Mouse (Mus musculus) neural tube, embryonic 14.5 days (tissue): ENCODE results near the gene Cxcr5. TPM values are rescaled to one million over a fixed set of nuclear protein-coding genes. Genes with fewer than 3 reads are reported as not detected.

Source experiments
- ATAC-seq: fragments of 200-750 bp; cut with Nextera tagmentation; 2 replicates; pipeline ENCODE4 v1.8.0; 2017; ENCODE audit warnings: low read depth, mild to moderate bottlenecking, moderate TSS enrichment, moderate library complexity
- H3K27ac ChIP-seq: fragments of 300-500 bp; sonication (generic); 2 replicates; pipeline ENCODE4 v1.5.1; 2014; ENCODE audit warnings: low read depth, mild to moderate bottlenecking, control low read depth, low read length, moderate library complexity, mixed read lengths
- H3K27me3 ChIP-seq: fragments of 300-500 bp; sonication (generic); 2 replicates; pipeline ENCODE4 v1.6.1; 2014; ENCODE audit warnings: low read length; ENCODE audit not compliant: control insufficient read depth, insufficient read depth
- H3K36me3 ChIP-seq: fragments of 300-500 bp; sonication (generic); 2 replicates; pipeline ENCODE4 v1.6.1; 2014; ENCODE audit warnings: low read length, mixed read lengths; ENCODE audit not compliant: control insufficient read depth, insufficient read depth
- H3K4me1 ChIP-seq: fragments of 300-500 bp; sonication (generic); 2 replicates; pipeline ENCODE4 v1.6.1; 2014; ENCODE audit warnings: low read length; ENCODE audit not compliant: control insufficient read depth, insufficient read depth
- H3K4me2 ChIP-seq: fragments of 300-500 bp; sonication (generic); 2 replicates; pipeline ENCODE4 v1.6.1; 2014; ENCODE audit warnings: mild to moderate bottlenecking, low read depth, low read length, control low read depth
- H3K4me3 ChIP-seq: fragments of 300-500 bp; sonication (generic); 2 replicates; pipeline ENCODE4 v1.5.1; 2014; ENCODE audit warnings: low read depth, low read length, control low read depth, mixed read lengths
- H3K9ac ChIP-seq: fragments of 300-500 bp; sonication (generic); replicated peaks from 2 replicates; pipeline ENCODE4 v1.6.1; 2014; ENCODE audit warnings: low read depth, mild to moderate bottlenecking, control low read depth, low read length, mixed read lengths
- H3K9me3 ChIP-seq: fragments of 300-500 bp; sonication (generic); 2 replicates; pipeline ENCODE4 v1.6.1; 2016; ENCODE audit warnings: low read length; ENCODE audit not compliant: control insufficient read depth
- WGBS: fragments of 180-500 bp; shearing (Covaris S2); extraction: QIAGEN DNeasy Blood & Tissue Kit; methylation state at CpG from one replicate; pipeline ENCODE4 v1.1.7; 2014; 5-methylcytosine and 5-hydroxymethylcytosine counted together
- polyA plus RNA-seq: library from polyadenylated mRNA; unstranded; fragments of >200 nt; fragmentation: Nextera tagmentation; extraction: Ambion mirVana; gene quantifications from 2 replicates; pipeline ENCODE4 v1.2.1, GENCODE M21; 2014

The Cxcr5 gene
- polyA plus RNA-seq, 1 experiment from 2014 or later = not detected

DNA sequence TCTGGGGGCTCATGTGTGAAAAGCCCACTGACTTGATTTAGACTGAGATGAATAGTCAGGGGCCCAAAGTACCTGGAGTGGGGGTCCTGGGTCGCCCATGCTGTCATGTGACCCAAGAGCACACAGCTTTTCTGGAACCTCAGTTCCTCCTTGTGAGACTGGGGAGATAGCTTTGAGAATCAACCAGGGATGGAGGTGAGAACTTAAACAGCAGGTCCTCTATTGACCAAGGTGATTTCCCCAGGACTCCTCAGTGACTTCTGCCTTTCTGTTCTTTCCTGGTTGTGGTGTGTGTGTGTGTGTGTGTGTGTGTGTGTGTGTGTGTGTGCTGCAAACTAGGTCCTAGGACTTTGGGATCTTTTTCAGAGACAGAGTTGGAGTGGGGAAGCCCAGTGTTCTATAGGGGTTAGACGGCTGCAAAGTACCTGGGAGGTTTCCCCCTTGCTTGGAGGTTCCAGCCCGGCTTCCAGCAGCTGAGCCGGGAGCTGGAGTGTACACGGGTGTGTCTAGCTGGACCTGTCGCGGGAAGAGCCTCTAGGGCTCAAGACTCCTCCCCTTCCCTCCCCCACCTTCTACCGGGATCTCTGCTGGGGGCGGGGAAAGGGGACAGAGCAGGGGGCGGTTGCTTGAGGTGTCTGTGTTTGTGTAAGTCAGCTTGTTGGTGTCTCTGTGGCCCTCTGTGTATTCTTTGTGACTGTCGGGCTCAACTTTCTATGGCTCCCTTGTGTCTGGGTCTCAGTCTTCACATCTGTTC is 63.9 kb downstream of the Cxcr5 start:
- no peaks in the 10 kb centered on the region for H3K36me3 ChIP-seq
- H3K9me3 ChIP-seq = no peaks in the 10 kb centered on the region
- H3K4me1 ChIP-seq = peaks cover 76% of the 10 kb centered on the region
- peak overlapping the region; percentile 80 for H3K4me2 ChIP-seq
- peak overlapping the region; percentile 77 for H3K27ac ChIP-seq
- WGBS = 2% methylated on average over 10 of the region's 11 CpGs
- peak overlapping the region; percentile 35 for H3K4me3 ChIP-seq
- no peak for ATAC-seq
- H3K9ac ChIP-seq = peak overlapping the region; percentile 56
- no peaks in the 10 kb centered on the region for H3K27me3 ChIP-seq

DNA sequence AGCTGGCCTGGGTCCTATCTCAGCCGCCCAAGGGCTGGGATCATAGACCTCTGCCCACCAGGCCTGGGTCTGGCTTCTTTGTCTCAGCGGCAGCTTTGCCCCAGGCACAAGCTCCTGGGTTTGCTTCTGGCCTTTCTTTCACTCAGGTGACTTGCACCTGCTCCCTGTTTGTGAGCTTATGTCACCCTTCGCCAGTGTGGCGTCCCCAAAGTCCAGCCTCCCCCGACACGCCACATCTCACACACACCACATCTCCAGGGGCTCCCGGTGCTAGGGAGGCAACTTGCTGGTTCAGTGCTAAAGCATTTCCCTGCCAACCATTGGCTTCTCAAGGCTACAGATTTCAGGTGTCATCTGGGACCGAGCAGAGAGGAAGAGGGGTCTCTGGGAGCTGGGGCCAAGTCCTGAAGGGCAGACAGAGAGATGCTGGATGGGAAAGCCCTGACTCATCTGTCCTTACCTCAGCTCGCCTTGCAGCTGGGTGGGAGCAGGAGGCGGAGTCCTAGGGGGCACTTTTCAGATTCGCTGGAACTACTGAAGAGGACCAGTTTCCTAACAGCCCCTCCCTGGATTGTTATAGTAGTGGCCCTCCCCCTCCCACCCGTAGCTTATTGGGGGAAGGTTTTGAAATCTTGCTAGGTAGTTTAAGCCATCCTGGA is 64.7 kb downstream of the Cxcr5 start:
- H3K4me1 ChIP-seq = peaks cover 76% of the 10 kb centered on the region
- 51% methylated on average over 12 of the region's 12 CpGs for WGBS
- H3K4me3 ChIP-seq = no peak overlapping the region
- no peak overlapping the region for H3K27ac ChIP-seq
- no peak overlapping the region for H3K9ac ChIP-seq
- H3K4me2 ChIP-seq = peak overlapping the region; percentile 4; the same call in 1 of the 2 replicates
- H3K27me3 ChIP-seq = no peaks in the 10 kb centered on the region
- no peaks in the 10 kb centered on the region for H3K9me3 ChIP-seq
- no peak for ATAC-seq
- H3K36me3 ChIP-seq = no peaks in the 10 kb centered on the region

DNA sequence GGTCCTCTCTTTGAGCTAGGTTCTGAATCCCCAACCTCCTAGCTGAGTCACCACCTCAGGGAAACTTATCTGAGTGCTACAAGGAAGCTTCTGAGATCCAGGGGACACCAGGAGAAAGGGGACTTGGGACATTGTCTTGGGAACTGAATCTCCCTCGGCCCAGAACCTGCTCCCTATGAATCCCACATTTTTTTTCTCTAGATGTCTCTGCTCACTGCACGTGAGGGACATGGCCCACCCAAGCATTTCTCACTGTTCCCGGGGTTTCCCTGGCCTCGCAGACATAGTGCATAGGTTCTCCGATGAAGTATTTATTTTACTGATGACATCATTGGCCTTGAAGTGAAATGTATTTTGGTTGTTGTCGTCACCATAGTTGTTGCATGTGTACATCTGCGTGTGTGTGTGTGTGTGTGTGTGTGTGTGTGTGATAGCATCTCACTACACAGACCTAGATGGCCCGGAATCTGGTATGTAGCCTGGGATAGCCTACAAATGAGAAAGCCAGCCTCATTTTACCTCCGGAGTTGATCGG is 65.8 kb downstream of the Cxcr5 start:
- 84% methylated on average over 10 of the region's 10 CpGs for WGBS
- Histone ChIP-seq H3K9me3 (no peaks in the 10 kb centered on the region), H3K9ac (no peak overlapping the region), H3K36me3 (no peaks in the 10 kb centered on the region), H3K4me1 (peaks cover 68% of the 10 kb centered on the region), H3K27me3 (no peaks in the 10 kb centered on the region), H3K4me3 (no peak overlapping the region), H3K4me2 (no peak overlapping the region), H3K27ac (no peak overlapping the region)
- no peak for ATAC-seq

DNA sequence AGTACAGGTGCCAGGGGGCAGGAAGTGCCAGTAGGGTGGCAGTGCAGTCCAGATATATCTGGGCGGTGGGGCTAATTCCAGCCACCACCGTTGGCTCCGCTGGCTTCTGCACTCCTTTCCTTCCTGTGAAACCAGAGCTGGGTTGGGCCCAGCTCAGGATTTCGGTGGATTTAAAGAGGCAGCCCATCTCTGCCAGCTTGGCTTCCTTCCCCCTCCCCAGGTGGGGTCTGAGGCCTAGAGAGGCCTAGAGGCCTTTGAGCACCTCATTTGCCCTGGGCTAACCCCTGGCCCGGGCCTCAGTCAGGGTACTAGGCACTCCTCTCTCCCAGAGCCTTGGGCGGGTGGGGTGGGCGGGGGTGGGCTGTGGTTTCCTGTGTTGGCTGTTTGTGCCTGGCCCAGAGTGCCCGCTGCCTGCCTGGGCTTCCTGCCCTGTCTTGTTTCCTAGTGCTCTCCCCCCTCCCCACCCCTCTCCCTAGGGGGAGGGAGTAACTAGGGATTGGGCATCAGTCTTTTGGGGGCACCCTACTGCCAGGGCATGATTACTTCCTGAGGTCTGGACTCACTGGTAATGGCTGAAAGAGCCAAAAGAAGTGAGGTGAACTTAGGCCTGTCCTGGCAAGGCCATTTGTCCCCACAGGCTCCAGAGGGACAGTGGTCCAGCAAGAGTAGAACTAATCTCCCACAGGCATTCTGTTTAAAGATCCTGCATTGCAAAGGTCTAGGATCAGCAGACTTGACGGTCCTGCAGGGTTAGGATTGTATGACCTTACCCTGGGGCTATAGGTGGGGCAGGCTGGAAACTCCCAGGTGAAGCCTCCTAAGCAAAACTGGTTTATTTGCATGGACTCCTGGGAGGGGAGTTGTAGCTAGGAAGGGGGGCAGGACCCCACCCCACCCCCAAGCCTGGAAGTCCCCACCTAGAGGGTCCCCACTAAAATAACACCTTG is 66.5 kb downstream of the Cxcr5 start:
- no peak overlapping the region for H3K9ac ChIP-seq
- peaks cover 68% of the 10 kb centered on the region for H3K4me1 ChIP-seq
- H3K27ac ChIP-seq = peak overlapping the region; percentile 16; the same call in 1 of the 2 replicates
- WGBS = 47% methylated on average over 9 of the region's 9 CpGs
- ATAC-seq = no peak
- 0 out of 2 replicates have a peak overlapping the region, but pooled peaks have one; percentile 17 for H3K4me2 ChIP-seq
- no peak overlapping the region for H3K4me3 ChIP-seq
- H3K36me3 ChIP-seq = no peaks in the 10 kb centered on the region
- H3K27me3 ChIP-seq = no peaks in the 10 kb centered on the region
- no peaks in the 10 kb centered on the region for H3K9me3 ChIP-seq

DNA sequence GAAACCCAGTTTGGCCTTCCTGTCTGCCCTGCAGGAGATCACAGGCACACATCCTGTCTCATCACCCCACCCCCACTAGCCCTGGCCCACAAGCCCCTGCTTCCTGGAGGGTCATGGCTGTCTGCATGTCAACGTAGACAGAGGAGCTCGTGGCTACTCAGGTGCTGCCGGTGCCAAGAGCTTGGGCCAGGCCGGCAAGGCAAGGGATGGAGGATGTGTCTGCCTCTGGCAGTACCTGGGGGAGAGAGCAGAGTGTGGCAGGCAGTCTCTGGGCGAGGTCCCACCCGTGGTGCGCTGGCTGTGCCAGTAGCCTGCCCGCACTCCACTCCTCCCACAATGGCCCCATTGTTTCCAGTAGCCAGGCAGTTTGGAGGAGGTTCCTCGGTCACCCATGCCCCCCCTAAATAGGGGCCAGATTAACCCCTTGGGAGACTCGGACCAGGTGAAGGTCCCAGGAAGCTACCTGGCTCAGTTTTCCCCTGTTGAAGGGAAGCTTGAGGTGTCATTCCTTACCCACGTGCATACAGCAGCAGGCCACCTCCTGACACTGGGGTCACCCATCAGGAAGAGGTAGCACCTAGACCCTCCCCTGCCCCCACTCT is 67.3 kb downstream of the Cxcr5 start:
- H3K27ac ChIP-seq = peak overlapping the region; percentile 2; the same call in 1 of the 2 replicates
- ATAC-seq = no peak
- peaks cover 68% of the 10 kb centered on the region for H3K4me1 ChIP-seq
- H3K9me3 ChIP-seq = no peaks in the 10 kb centered on the region
- H3K9ac ChIP-seq = no peak overlapping the region
- no peaks in the 10 kb centered on the region for H3K27me3 ChIP-seq
- no peak overlapping the region for H3K4me3 ChIP-seq
- H3K36me3 ChIP-seq = no peaks in the 10 kb centered on the region
- 14% methylated on average over 11 of the region's 11 CpGs for WGBS
- H3K4me2 ChIP-seq = 0 out of 2 replicates have a peak overlapping the region, but pooled peaks have one; percentile 17

DNA sequence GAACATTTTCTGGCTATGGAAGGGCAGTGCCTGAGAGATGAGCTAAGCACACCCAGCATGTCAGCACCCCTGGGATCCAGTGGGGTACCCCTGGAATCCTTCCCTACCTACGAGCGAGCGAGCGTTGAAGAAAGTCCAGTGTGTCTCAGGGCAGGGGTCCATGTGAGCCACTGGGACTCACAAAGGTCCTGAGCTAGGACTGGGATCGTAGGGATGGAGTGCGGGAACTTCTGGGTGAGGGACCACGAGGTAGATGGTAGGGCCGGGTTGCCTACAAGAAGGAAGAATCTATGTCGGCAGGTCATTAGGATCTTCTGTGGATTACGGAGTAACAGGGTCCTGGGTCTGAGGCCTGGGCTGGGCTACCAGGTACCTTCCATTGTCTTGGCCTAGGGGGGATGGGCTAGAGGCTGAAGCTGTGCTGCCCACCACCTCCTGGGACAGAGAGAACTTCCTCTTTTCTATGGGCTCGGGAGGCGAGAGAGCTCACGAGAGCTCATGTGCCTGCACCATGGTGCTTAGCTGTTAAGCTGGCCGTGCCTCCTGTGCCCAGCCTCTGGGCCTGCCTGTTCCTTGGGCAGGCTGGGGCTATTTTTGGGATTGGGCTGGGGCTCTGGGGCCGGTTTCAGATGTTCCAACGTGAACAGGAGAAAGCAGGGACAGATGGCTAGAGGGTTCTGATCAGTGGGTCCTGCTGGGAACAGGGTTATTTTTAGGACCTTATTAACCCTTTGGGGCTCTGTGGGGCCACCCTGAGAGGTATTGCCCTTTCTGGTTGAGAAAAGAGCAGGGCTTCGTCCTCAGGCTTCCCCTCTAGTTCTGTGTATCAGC is 68.8 kb downstream of the Cxcr5 start:
- H3K36me3 ChIP-seq = no peaks in the 10 kb centered on the region
- ATAC-seq = no peak
- no peak overlapping the region for H3K4me3 ChIP-seq
- no peaks in the 10 kb centered on the region for H3K9me3 ChIP-seq
- H3K4me2 ChIP-seq = no peak overlapping the region
- 69% methylated on average over 17 of the region's 17 CpGs for WGBS
- no peak overlapping the region for H3K27ac ChIP-seq
- H3K27me3 ChIP-seq = no peaks in the 10 kb centered on the region
- no peak overlapping the region for H3K9ac ChIP-seq
- peaks cover 69% of the 10 kb centered on the region for H3K4me1 ChIP-seq

DNA sequence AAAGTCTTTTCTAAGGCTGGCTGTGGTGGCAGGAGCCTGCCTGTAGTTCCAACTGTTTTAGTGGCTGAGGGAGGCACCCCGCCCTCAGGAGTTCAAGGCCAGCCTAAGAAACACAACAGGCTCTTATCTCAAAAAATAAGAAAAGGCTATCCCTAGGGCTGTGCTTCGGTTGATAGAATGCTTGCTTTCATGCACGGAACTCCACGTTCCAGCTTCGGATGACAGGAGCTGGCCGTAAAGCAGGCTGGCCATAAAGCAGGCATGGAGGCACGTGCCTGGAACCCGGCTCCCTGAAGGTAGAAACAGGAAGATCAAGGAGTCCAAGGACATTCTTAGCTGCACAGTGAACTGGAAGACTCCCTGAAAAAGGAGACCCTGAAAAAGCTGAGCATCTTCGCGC is 70.3 kb downstream of the Cxcr5 start:
- 48% methylated on average over 10 of the region's 10 CpGs for WGBS
- ATAC-seq = no peak

More for the DNA sequence above, 70.3 kb downstream of the Cxcr5 start:
- H3K9ac ChIP-seq = no peak overlapping the region
- H3K27me3 ChIP-seq = no peaks in the 10 kb centered on the region
- no peaks in the 10 kb centered on the region for H3K36me3 ChIP-seq
- peaks cover 71% of the 10 kb centered on the region for H3K4me1 ChIP-seq
- no peaks in the 10 kb centered on the region for H3K9me3 ChIP-seq
- no peak overlapping the region for H3K27ac ChIP-seq
- no peak overlapping the region for H3K4me2 ChIP-seq
- H3K4me3 ChIP-seq = no peak overlapping the region
